Comparison of ENCODE assay signal across 14 mouse cellular contexts in genomic region chr15:96728993-96729392, GRCm38 (mm10). TPM values are rescaled to one million over a fixed set of nuclear protein-coding genes. Genes with fewer than 3 reads are reported as not detected.
DNase-seq lines count a peak whose midpoint lies in the region; ATAC-seq and TF ChIP-seq lines count a peak whose summit lies in the region.
"Had no signal": no experiment of that assay in that cellular context is flagged by ENCODE, and none has a peak within 500 bp of the region (broad histone marks: within the 10 kb centered on the region; RNA-seq: fewer than 3 reads in every experiment).

No protein-coding gene starts in this region.

- intact Hi-C loops in heart, postnatal 25 days (cut with DNase I) = no loop called here

- peaks cover 11% of the 10 kb centered on the region; the same call in 1 of the 2 replicates for H3K4me1 ChIP-seq in liver, embryonic 11.5 days (replicated peaks; ENCODE audit: control insufficient read depth, insufficient read depth, low read length)
- H3K4me1 ChIP-seq in MEL (ENCODE audit: control insufficient read depth in 1 of 2, insufficient read depth in 2 of 2, low read length in 2 of 2) = peaks cover 10 to 27% of the 10 kb centered on the region in 2 experiments
- 0 out of 2 replicates have a peak, but pooled peaks cover 2% of the 10 kb centered on the region for H3K4me1 ChIP-seq in forebrain, embryonic 11.5 days (replicated peaks; ENCODE audit: control insufficient read depth, insufficient read depth, low read length)

- H3K9me3 ChIP-seq in liver, embryonic 11.5 days (ENCODE audit: control insufficient read depth, low read length) = no peaks in the 10 kb centered on the region
- no peaks in the 10 kb centered on the region for H3K9me3 ChIP-seq in MEL (replicated peaks; ENCODE audit: insufficient read depth, low read length)
- no peaks in the 10 kb centered on the region for H3K9me3 ChIP-seq in forebrain, embryonic 11.5 days (ENCODE audit: control insufficient read depth, low read length)
- H3K9me3 ChIP-seq: hindbrain, embryonic 12.5 days had no signal

- no peaks in the 10 kb centered on the region for H3K36me3 ChIP-seq in liver, embryonic 11.5 days (ENCODE audit: control insufficient read depth, insufficient read depth, low read length)
- peaks cover 0 to 26% of the 10 kb centered on the region in 2 experiments; a peak in 2 of 4 replicates for H3K36me3 ChIP-seq in MEL (ENCODE audit: control insufficient read depth in 1 of 2, insufficient read depth in 2 of 2, low read length in 2 of 2)
- no peaks in the 10 kb centered on the region for H3K36me3 ChIP-seq in forebrain, embryonic 11.5 days (ENCODE audit: control insufficient read depth, insufficient read depth, low read length)
- H3K36me3 ChIP-seq: hindbrain, embryonic 12.5 days had no signal

- H3K4me3 ChIP-seq in liver, embryonic 11.5 days (ENCODE audit: low read depth, low read length) = no peak overlapping the region
- no peak overlapping the region for H3K4me3 ChIP-seq in MEL (ENCODE audit: control insufficient read depth in 1 of 2, insufficient read depth in 1 of 2, low read depth in 2 of 2, low read length in 2 of 2)
- no peak overlapping the region for H3K4me3 ChIP-seq in forebrain, embryonic 11.5 days (ENCODE audit: low read depth, low read length)
- H3K4me3 ChIP-seq: heart, adult 2 months; hindbrain, embryonic 12.5 days had no signal

- no peak overlapping the region for H3K27ac ChIP-seq in liver, embryonic 11.5 days (ENCODE audit: low read depth, low read length)
- peak overlapping the region; percentile 73 for H3K27ac ChIP-seq in MEL (ENCODE audit: control insufficient read depth, low read depth, low read length)
- no peak overlapping the region for H3K27ac ChIP-seq in forebrain, embryonic 11.5 days (ENCODE audit: low read depth, low read length)
- H3K27ac ChIP-seq: hindbrain, embryonic 12.5 days had no signal

- no peak for TF ChIP-seq CTCF in MEL (IDR thresholded peaks at IDR 0.05 in 2 of 3, conservative IDR thresholded peaks at IDR 0.05 in 1 of 3; ENCODE audit: control insufficient read depth in 1 of 3, insufficient read depth in 1 of 3, low read depth in 2 of 3, low read length in 3 of 3, poor library complexity in 1 of 3, severe bottlenecking in 1 of 3)

- no peak for TF ChIP-seq RAD21 in MEL (IDR thresholded peaks at IDR 0.05; ENCODE audit: low read depth, low read length)

- peak; percentile 60 for ATAC-seq in liver, embryonic 11.5 days (replicated peaks; ENCODE audit: low FRiP score)
- ATAC-seq in erythroblast, adult 5-6 weeks (replicated peaks; ENCODE audit: low FRiP score, poor library complexity, severe bottlenecking) = peak; percentile 25; the same call in 1 of the 2 replicates
- peak; percentile 79 for ATAC-seq in megakaryocyte progenitor cell, adult 5-6 weeks (replicated peaks; ENCODE audit: poor library complexity)
- ATAC-seq in forebrain, embryonic 11.5 days (replicated peaks; ENCODE audit: low FRiP score) = no peak

- no peak overlapping the region for H3K4me2 ChIP-seq in liver, embryonic 11.5 days
- H3K4me2 ChIP-seq in forebrain, embryonic 11.5 days (ENCODE audit: low read depth, low read length, severe bottlenecking) = no peak overlapping the region
- H3K4me2 ChIP-seq: hindbrain, embryonic 12.5 days had no signal

- TF ChIP-seq POLR2A in MEL (IDR thresholded peaks at IDR 0.05; ENCODE audit: control insufficient read depth in 1 of 2, insufficient read depth in 1 of 2, low read depth in 1 of 2, low read length in 2 of 2, poor library complexity in 1 of 2) = peak in 1 of 2 experiments; percentile 40; a peak in 1 of 4 replicates

- DNase-seq in liver, embryonic 11.5 days (ENCODE audit: low spot score) = no peak
- no peak for DNase-seq in liver
- DNase-seq in MEL (ENCODE audit: low read depth, low spot score) = peak; percentile 95
- DNase-seq in heart, postnatal 25 days (ENCODE audit: low spot score) = no peak
- DNase-seq in cerebellum, adult 9-11 months = no peak
- DNase-seq in forebrain, embryonic 11.5 days (ENCODE audit: low spot score) = no peak
- DNase-seq: cerebellum, adult 8-10 months; heart, adult 2 months; layer of hippocampus, postnatal 36 days; lung, adult 18-20 months; spleen, adult 18-20 months had no signal

- no peaks in the 10 kb centered on the region for H3K79me2 ChIP-seq in MEL (ENCODE audit: control insufficient read depth, insufficient read depth, low read length, poor library complexity)

- no peak overlapping the region for H3K9ac ChIP-seq in liver, embryonic 11.5 days (ENCODE audit: low read depth, low read length)
- H3K9ac ChIP-seq in MEL (ENCODE audit: control insufficient read depth, low read depth, low read length, poor library complexity, severe bottlenecking) = peak overlapping the region; percentile 12
- H3K9ac ChIP-seq in forebrain, embryonic 11.5 days (ENCODE audit: low read length) = no peak overlapping the region
- H3K9ac ChIP-seq: hindbrain, embryonic 12.5 days had no signal

- peak; percentile 93 to 95 for TF ChIP-seq EP300 in MEL (IDR thresholded peaks at IDR 0.05; ENCODE audit: low read depth in 1 of 2, low read length in 2 of 2)

- WGBS in liver, embryonic 11.5 days = 26% methylated on average over 10 of the region's 10 CpGs
- WGBS in forebrain, embryonic 11.5 days = 82% methylated on average over 10 of the region's 10 CpGs

- no peaks in the 10 kb centered on the region for H3K27me3 ChIP-seq in liver, embryonic 11.5 days (replicated peaks; ENCODE audit: control insufficient read depth, insufficient read depth, low read length)
- H3K27me3 ChIP-seq in MEL (ENCODE audit: control insufficient read depth in 1 of 2, insufficient read depth in 2 of 2, low read length in 2 of 2) = no peaks in the 10 kb centered on the region
- H3K27me3 ChIP-seq in forebrain, embryonic 11.5 days (ENCODE audit: control insufficient read depth, insufficient read depth, low read length) = no peaks in the 10 kb centered on the region
- H3K27me3 ChIP-seq: hindbrain, embryonic 12.5 days had no signal

TF ChIP-seq in MEL, 35 proteins besides CTCF, POLR2A, EP300 and RAD21 (continues in another document):
- TF ChIP-seq MAZ (IDR thresholded peaks at IDR 0.05; ENCODE audit: low read depth, low read length) (no peak), USF2 (IDR thresholded peaks at IDR 0.05; ENCODE audit: borderline replicate concordance in 1 of 2, insufficient read depth in 1 of 2, low read depth in 1 of 2, low read length in 2 of 2) (peak; percentile 31 to 76; a peak in 2 of 4 replicates), CHD1 (IDR thresholded peaks at IDR 0.05; ENCODE audit: low read depth, low read length) (no peak), ZNF384 (IDR thresholded peaks at IDR 0.05; ENCODE audit: low read depth, low read length) (no peak), ZMIZ1 (IDR thresholded peaks at IDR 0.05; ENCODE audit: low read depth, low read length) (no peak), CHD2 (IDR thresholded peaks at IDR 0.05; ENCODE audit: low read length) (peak; percentile 60), MYB (IDR thresholded peaks at IDR 0.05; ENCODE audit: low read depth, low read length) (no peak), UBTF (IDR thresholded peaks at IDR 0.05; ENCODE audit: borderline replicate concordance, insufficient read depth, low read depth, low read length) (no peak), ZKSCAN1 (IDR thresholded peaks at IDR 0.05; ENCODE audit: low read depth, low read length) (no peak), GATA1 (IDR thresholded peaks at IDR 0.05; ENCODE audit: low read depth, low read length) (peak; percentile 97), KAT2A (conservative IDR thresholded peaks at IDR 0.05; ENCODE audit: low read depth, low read length) (no peak), MYC (IDR thresholded peaks at IDR 0.05; ENCODE audit: low read depth, low read length) (peak; percentile 97), TAL1 (IDR thresholded peaks at IDR 0.05; ENCODE audit: low read length) (peak; percentile 99), BHLHE40 (IDR thresholded peaks at IDR 0.05; ENCODE audit: borderline replicate concordance, low read depth, low read length) (no peak), USF1 (IDR thresholded peaks at IDR 0.05; ENCODE audit: low read depth, low read length) (peak; percentile 95), POLR2AphosphoS5 (IDR thresholded peaks at IDR 0.05; ENCODE audit: borderline replicate concordance, low read depth, low read length) (no peak), ZC3H11A (IDR thresholded peaks at IDR 0.05; ENCODE audit: low read depth, low read length) (no peak), RCOR1 (IDR thresholded peaks at IDR 0.05; ENCODE audit: low read depth, low read length) (peak; percentile 63; the same call in 1 of the 2 replicates), NELFE (IDR thresholded peaks at IDR 0.05; ENCODE audit: low read depth, low read length) (0 out of 2 replicates have a peak, but pooled peaks have one; percentile 10), NRF1 (IDR thresholded peaks at IDR 0.05; ENCODE audit: insufficient read depth, low read depth, low read length, poor library complexity, severe bottlenecking) (no peak), HCFC1 (IDR thresholded peaks at IDR 0.05; ENCODE audit: low read depth, low read length) (no peak), ETS1 (IDR thresholded peaks at IDR 0.05; ENCODE audit: low read depth, low read length) (peak; percentile 91), MAX (IDR thresholded peaks at IDR 0.05; ENCODE audit: low read length) (peak; percentile 95), TBP (IDR thresholded peaks at IDR 0.05; ENCODE audit: low read depth, low read length) (0 out of 2 replicates have a peak, but pooled peaks have one; percentile 49), ELF1 (IDR thresholded peaks at IDR 0.05; ENCODE audit: low read depth, low read length) (0 out of 2 replicates have a peak, but pooled peaks have one; percentile 8), SMC3 (IDR thresholded peaks at IDR 0.05; ENCODE audit: low read depth, low read length) (no peak), SIN3A (IDR thresholded peaks at IDR 0.05; ENCODE audit: low read length) (no peak; the same call in none of the 2 replicates), MEF2A (IDR thresholded peaks at IDR 0.05; ENCODE audit: extremely low read depth, insufficient replicate concordance, low read depth, low read length, poor library complexity, severe bottlenecking) (no peak)

RNA-seq across cellular contexts. Expression of gene Slc38a2, which starts 29.5 kb away (rescaled TPM):
- polyA plus RNA-seq in liver, embryonic 11.5 days (2014; fragmentation: Nextera tagmentation; extraction: Ambion mirVana) = 111 and 116 TPM in 2 replicates
- 80.6 and 150 TPM in 2 replicates for total RNA-seq in MEL (2012; rRNA removed)
- polyA plus RNA-seq in MEL (2012; ENCODE audit: insufficient read depth in 1 of 2, insufficient read length in 2 of 2, low read depth in 1 of 2, low replicate concordance in 2 of 2, missing spikeins in 1 of 2) = 100 to 1,000 TPM; 177 to 590 TPM
- total RNA-seq in erythroblast, adult 5-6 weeks (2015; ENCODE audit: low replicate concordance) = 34.4 and 44.7 TPM in 2 replicates
- total RNA-seq in erythroblast, adult 5-6 weeks (2017; ENCODE audit: low replicate concordance) = 22.3 and 29.1 TPM in 2 replicates
- total RNA-seq in megakaryocyte progenitor cell, adult 5-6 weeks (2015) = 149 and 157 TPM in 2 replicates
- 70.7 and 73.4 TPM in 2 replicates for total RNA-seq in megakaryocyte progenitor cell, adult 5-6 weeks (2017)
- 100 to 1,000 TPM; 230 to 253 TPM for total RNA-seq in heart, postnatal 25 days (2021)
- 192 and 220 TPM in 2 replicates for polyA plus RNA-seq in forebrain, embryonic 11.5 days (2014; fragmentation: Nextera tagmentation; extraction: Ambion mirVana)
